Mouse (Mus musculus) megakaryocyte-erythroid progenitor cell, adult 5-6 weeks (primary cell): ENCODE data around the gene Srp72. TPM values are rescaled to one million over a fixed set of nuclear protein-coding genes. Genes with fewer than 3 reads are reported as not detected.
A peak's percentile ranks its signal among the peaks of the same experiment; 100 is the strongest.

Experiments
- ATAC-seq: replicated peaks from 2 replicates; pipeline ENCODE4 v1.8.0; 2016; ENCODE audit warnings: mild to moderate bottlenecking, inconsistent platforms; ENCODE audit not compliant: severe bottlenecking, poor library complexity, low FRiP score, low TSS enrichment
- total RNA-seq, 2 experiments: library from RNA; stranded (forward) in 1 of 2; stranded (reverse) in 1 of 2; fragments of 200-1000, 215-1000 nt in 1 of 2; fragments of >200 nt in 1 of 2; fragmentation: Nextera tagmentation in 1 of 2; gene quantifications; 2 replicates each; pipeline ENCODE4 v1.2.3; 2014 to 2017

Gene Srp72
- total RNA-seq (2014; fragmentation: Nextera tagmentation): 143 and 165 TPM in 2 replicates
- 199 and 258 TPM in 2 replicates for total RNA-seq (2017)

DNA sequence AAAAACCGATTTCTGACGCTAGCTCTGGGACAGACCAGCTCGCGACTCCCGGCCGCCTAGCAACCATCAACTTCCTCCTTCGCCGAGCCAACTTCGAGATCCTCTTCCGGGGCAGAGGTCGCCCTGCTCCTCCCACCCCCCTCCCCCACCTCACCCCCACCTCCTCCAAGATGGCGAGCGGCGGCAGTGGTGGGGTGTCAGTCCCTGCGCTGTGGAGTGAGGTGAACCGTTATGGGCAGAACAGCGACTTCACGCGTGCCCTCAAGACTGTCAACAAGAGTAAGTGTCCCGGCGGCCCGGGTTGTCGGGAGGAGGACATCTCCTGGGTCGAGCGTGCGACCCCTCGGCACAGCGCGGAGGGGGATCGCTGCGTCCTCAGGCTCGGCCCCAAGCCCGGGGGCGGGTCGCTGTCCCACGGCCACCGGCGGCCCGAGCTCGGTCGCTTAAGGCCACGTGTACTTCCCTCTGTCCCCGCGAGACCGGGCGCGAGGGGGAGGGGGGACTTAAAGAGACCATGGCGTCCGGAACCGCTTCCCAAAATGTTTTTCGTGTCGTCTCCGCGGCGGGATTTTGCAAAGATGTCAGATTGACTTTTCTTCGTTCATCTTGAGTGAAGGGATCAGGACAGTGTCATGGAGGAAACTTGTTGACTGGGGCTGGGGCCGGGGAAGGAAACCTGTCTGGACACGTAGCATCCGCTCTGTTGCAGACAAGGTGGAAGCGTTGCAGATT, at the start of gene Srp72:
TSS of gene Srp72 (plus strand) at position 130 of the 732 bp plus-strand sequence.
- ATAC-seq: peak; percentile 87

- ATAC-seq: peak; percentile 86
Measured at GRCm38 (mm10) chr5:76928124-76928832, 46.2 kb upstream of the Srp72 start.

GRCm38 (mm10) chr5:76929180-76929877, 45.2 kb upstream of the Srp72 start:
- no peak for ATAC-seq

GRCm38 (mm10) chr5:76939717-76940116, 34.8 kb upstream of the Srp72 start:
- no peak for ATAC-seq

- no peak for ATAC-seq
Measured at GRCm38 (mm10) chr5:76941975-76942374, 32.5 kb upstream of the Srp72 start.

GRCm38 (mm10) chr5:76942505-76942904, 32.0 kb upstream of the Srp72 start:
- ATAC-seq: no peak

DNA sequence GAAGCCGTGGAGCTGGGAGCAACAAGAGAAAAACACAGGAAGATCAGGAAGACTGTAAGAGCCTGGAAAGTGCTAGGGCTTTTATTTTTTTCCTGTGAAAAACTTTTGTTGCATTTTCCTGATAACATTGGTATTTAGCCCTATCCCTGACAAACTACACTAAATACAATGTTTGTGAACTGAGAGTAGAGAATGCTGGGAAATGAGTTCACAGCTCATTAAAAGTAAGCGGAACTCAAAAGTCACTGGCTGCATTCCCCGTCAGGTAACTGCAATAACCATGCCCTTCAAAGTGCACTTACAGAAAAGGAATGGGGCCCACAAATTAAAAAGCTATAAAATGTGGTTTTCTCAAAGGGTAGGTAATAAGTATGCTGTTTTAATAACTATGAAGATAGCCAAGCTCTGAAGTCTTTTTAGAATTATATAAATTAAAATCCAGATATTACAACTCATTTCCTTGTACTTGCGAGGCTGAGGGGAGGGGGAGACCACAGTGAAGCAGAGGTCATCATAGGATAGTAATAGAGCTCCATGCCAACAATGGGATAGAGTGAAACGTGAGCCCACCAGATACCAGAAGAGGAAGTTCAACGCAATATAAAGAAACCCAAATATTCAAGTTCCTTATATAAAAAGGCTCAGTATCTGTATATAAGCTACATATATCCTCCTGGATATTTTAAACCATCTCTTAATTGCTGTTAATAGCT, 29.4 kb upstream of the Srp72 start:
- no peak for ATAC-seq

- no peak for ATAC-seq
Measured at GRCm38 (mm10) chr5:76945678-76946033, 28.8 kb upstream of the Srp72 start.

GRCm38 (mm10) chr5:76947142-76947541, 27.3 kb upstream of the Srp72 start:
- ATAC-seq: no peak

- no peak for ATAC-seq
Measured at GRCm38 (mm10) chr5:76947758-76948157, 26.7 kb upstream of the Srp72 start.

DNA sequence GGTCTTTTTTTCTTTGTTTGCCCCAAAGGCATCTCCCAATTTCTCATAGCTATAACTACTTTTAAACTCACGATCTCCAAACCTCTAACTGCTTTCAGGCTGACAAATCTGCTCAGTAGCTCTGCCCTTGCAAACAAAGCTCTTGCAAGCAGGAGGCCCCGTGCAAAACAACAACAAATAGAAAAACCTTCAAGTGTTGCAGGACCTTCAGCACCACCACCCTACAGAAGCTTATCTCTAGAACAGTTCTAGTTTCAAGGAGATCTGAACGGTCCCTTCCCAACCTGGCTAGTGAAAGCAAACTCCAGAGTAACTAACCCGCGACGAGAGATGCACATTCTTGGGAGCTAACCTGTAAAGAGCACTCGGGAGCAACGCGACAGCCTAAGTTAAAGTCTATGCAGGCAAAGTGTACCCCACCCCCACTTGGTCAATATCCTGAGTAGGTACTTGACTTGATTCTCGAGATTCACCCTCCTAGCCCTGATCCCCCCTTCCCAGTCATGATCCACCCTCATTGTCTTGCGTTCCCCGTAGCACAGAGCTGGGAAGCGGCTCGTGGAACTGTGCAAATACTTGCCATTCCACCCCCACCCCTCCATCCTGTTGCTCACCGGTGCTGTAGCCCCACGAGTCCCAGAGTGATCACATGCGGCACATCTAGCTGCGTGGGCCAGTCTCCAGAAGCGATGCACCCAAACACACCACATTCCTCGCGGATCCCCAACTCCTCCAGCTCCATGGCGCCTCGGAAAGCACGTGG, 24.0 kb upstream of the Srp72 start:
- peak; percentile 9; the same call in 1 of the 2 replicates for ATAC-seq

GRCm38 (mm10) chr5:76951106-76952027, 23.1 kb upstream of the Srp72 start, which contains the start of the genes Paics and Ppat:
Gene Paics (plus strand): TSS chr5:76951307.
Gene Ppat (minus strand): TSS chr5:76951578.
- ATAC-seq: peak; percentile 85

GRCm38 (mm10) chr5:76952112-76953040, 22.1 kb upstream of the Srp72 start:
- ATAC-seq: no peak

DNA sequence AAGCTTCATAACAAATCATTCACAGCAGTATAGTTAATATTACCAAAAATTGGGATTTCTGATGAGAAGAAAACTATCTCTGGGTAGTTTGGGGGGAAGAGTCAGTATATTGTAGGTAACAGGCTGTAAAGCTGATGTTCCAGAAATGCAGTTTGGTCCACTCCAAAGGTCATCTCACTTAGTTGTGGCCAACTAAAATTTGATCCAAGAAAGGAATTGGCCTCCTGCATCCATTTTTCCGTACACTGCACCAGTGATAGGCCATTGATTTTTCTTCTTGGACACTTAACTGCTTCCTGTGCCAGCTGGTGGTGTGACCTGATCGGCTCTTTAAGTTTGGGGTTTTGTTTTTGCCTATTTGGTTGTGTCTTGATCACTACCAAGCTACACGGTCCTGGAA, 20.7 kb upstream of the Srp72 start:
- no peak for ATAC-seq

GRCm38 (mm10) chr5:76954271-76954900, 20.1 kb upstream of the Srp72 start:
- no peak for ATAC-seq

GRCm38 (mm10) chr5:76955474-76955873, 19.0 kb upstream of the Srp72 start:
- no peak for ATAC-seq
